16 mouse cellular contexts compared by ENCODE assay signal in genomic region chr1:132707301-132707700, GRCm38 (mm10). TPM values are rescaled to one million over a fixed set of nuclear protein-coding genes. Genes with fewer than 3 reads are reported as not detected.
DNase-seq lines count a peak whose midpoint lies in the region; ATAC-seq lines count a peak whose summit lies in the region.
"Had no signal": no experiment of that assay in that cellular context is flagged by ENCODE, and none has a peak within 500 bp of the region (broad histone marks: within the 10 kb centered on the region; RNA-seq: fewer than 3 reads in every experiment).

No protein-coding gene starts in this region.

- 0 out of 2 replicates have a peak overlapping the region, but pooled peaks have one; percentile 26 for H3K27ac ChIP-seq in forebrain, embryonic 10.5 days
- no peak overlapping the region for H3K27ac ChIP-seq in forebrain, embryonic 11.5 days (ENCODE audit: low read depth, low read length)
- no peak overlapping the region for H3K27ac ChIP-seq in hindbrain, embryonic 15.5 days (replicated peaks)
- H3K27ac ChIP-seq: liver, embryonic 12.5 days had no signal

- no peak overlapping the region for H3K4me3 ChIP-seq in forebrain, embryonic 10.5 days
- H3K4me3 ChIP-seq in forebrain, embryonic 11.5 days (ENCODE audit: low read depth, low read length) = no peak overlapping the region
- H3K4me3 ChIP-seq in hindbrain, embryonic 15.5 days = no peak overlapping the region
- H3K4me3 ChIP-seq: liver, embryonic 12.5 days had no signal

- no peak for DNase-seq in forebrain, embryonic 10.5 days (ENCODE audit: extremely low spot score, low spot score)
- no peak for DNase-seq in forebrain, embryonic 11.5 days (ENCODE audit: low spot score)
- peak; percentile 64 for DNase-seq in layer of hippocampus, adult 9-11 months
- DNase-seq in layer of hippocampus, postnatal 36 days = no peak
- DNase-seq in brain, adult 2 months (ENCODE audit: low read depth, low spot score) = peak; percentile 66
- no peak for DNase-seq in frontal cortex, adult 2 months (ENCODE audit: extremely low spot score in 1 of 2, low spot score in 1 of 2)
- DNase-seq in kidney, postnatal 14 days = no peak
- DNase-seq: adrenal gland, adult 8-10 months; cerebellum, postnatal 14 days; gastrocnemius, postnatal 36 days; heart, postnatal 36 days; kidney, adult 11 months; right cerebral cortex, adult 18-20 months had no signal

- H3K9ac ChIP-seq in forebrain, embryonic 11.5 days (ENCODE audit: low read length) = no peak overlapping the region
- no peak overlapping the region for H3K9ac ChIP-seq in hindbrain, embryonic 15.5 days
- H3K9ac ChIP-seq: liver, embryonic 12.5 days had no signal

- H3K27me3 ChIP-seq in forebrain, embryonic 10.5 days (ENCODE audit: poor library complexity, severe bottlenecking) = no peaks in the 10 kb centered on the region
- H3K27me3 ChIP-seq in forebrain, embryonic 11.5 days (ENCODE audit: control insufficient read depth, insufficient read depth, low read length) = no peaks in the 10 kb centered on the region
- H3K27me3 ChIP-seq in hindbrain, embryonic 15.5 days = no peaks in the 10 kb centered on the region

- peaks cover 42% of the 10 kb centered on the region for H3K4me1 ChIP-seq in forebrain, embryonic 10.5 days
- H3K4me1 ChIP-seq in forebrain, embryonic 11.5 days (replicated peaks; ENCODE audit: control insufficient read depth, insufficient read depth, low read length) = peaks cover 9% of the 10 kb centered on the region; the same call in 1 of the 2 replicates
- H3K4me1 ChIP-seq in hindbrain, embryonic 15.5 days (replicated peaks) = peaks cover 36% of the 10 kb centered on the region
- H3K4me1 ChIP-seq: liver, embryonic 12.5 days had no signal

- H3K9me3 ChIP-seq in forebrain, embryonic 10.5 days = no peaks in the 10 kb centered on the region
- H3K9me3 ChIP-seq in forebrain, embryonic 11.5 days (ENCODE audit: control insufficient read depth, low read length) = no peaks in the 10 kb centered on the region
- H3K9me3 ChIP-seq in hindbrain, embryonic 15.5 days = no peaks in the 10 kb centered on the region
- H3K9me3 ChIP-seq: liver, embryonic 12.5 days had no signal

- H3K4me2 ChIP-seq in forebrain, embryonic 11.5 days (ENCODE audit: low read depth, low read length, severe bottlenecking) = no peak overlapping the region
- H3K4me2 ChIP-seq in hindbrain, embryonic 15.5 days = peak overlapping the region; percentile 21; the same call in 1 of the 2 replicates
- H3K4me2 ChIP-seq: liver, embryonic 12.5 days had no signal

- ATAC-seq in forebrain, embryonic 11.5 days (replicated peaks; ENCODE audit: low FRiP score) = no peak
- ATAC-seq in hindbrain, embryonic 15.5 days (ENCODE audit: low FRiP score, low read depth) = peak; percentile 38; the same call in 1 of the 2 replicates
- ATAC-seq: liver, embryonic 12.5 days had no signal

- H3K36me3 ChIP-seq in forebrain, embryonic 10.5 days (replicated peaks) = no peaks in the 10 kb centered on the region
- no peaks in the 10 kb centered on the region for H3K36me3 ChIP-seq in forebrain, embryonic 11.5 days (ENCODE audit: control insufficient read depth, insufficient read depth, low read length)
- H3K36me3 ChIP-seq in hindbrain, embryonic 15.5 days = no peaks in the 10 kb centered on the region
- H3K36me3 ChIP-seq: liver, embryonic 12.5 days had no signal

- 76% methylated on average over 8 of the region's 8 CpGs for WGBS in forebrain, embryonic 10.5 days
- WGBS in forebrain, embryonic 11.5 days = 60% methylated on average over 8 of the region's 8 CpGs
- 32% methylated on average over 8 of the region's 8 CpGs for WGBS in hindbrain, embryonic 15.5 days

RNA-seq across cellular contexts. Expression of gene Nfasc, which starts 34.3 kb away (rescaled TPM):
- polyA plus RNA-seq in forebrain, embryonic 10.5 days (2016; fragmentation: Nextera tagmentation; extraction: Ambion mirVana) = 7.0 and 9.6 TPM in 2 replicates
- polyA plus RNA-seq in forebrain, embryonic 11.5 days (2014; fragmentation: Nextera tagmentation; extraction: Ambion mirVana) = 19.9 and 21.9 TPM in 2 replicates
- 100 to 1,000 TPM; 174 to 193 TPM for total RNA-seq in layer of hippocampus, postnatal 36 days (2021)
- polyA plus RNA-seq in hindbrain, embryonic 15.5 days (2015; fragmentation: Nextera tagmentation; extraction: Ambion mirVana) = 40.1 and 48.4 TPM in 2 replicates
- 77.6 and 87.0 TPM in 2 replicates for polyA plus RNA-seq in frontal cortex, adult 2 months (2012; rRNA removed)
- total RNA-seq: megakaryocyte, adult 5-6 weeks had no signal

Comparison
In these comparisons a context has a peak if more than half of its experiments do, and no peak if none do; other contexts are left out.
1. DNase-seq: peak in layer of hippocampus, adult 9-11 months (single experiment) and brain, adult 2 months (single experiment); none in forebrain, embryonic 10.5 days (single experiment), forebrain, embryonic 11.5 days (single experiment), layer of hippocampus, postnatal 36 days (0 of 2), frontal cortex, adult 2 months (0 of 2) and kidney, postnatal 14 days (single experiment).